Mouse (Mus musculus): ENCODE data around the gene Slc8a3.

- TF ChIP-seq CTCF (conservative IDR thresholded peaks at IDR 0.05; ENCODE audit: low read length), result no peak
- TF ChIP-seq POU5F1 (IDR thresholded peaks at IDR 0.05; ENCODE audit: borderline replicate concordance, low read length), result no peak
Observed at GRCm38 (mm10) chr12:81225966-81226577, 106.9 kb downstream of the Slc8a3 start.

All from E14TG2a.4 (cell line).